14 mouse cellular contexts compared by ENCODE assay signal in genomic region chr6:148116907-148117306, GRCm38 (mm10).
"Had no signal": no experiment of that assay in that cellular context is flagged by ENCODE, and none has a peak within 500 bp of the region (broad histone marks: within the 10 kb centered on the region; RNA-seq: fewer than 3 reads in every experiment).

No protein-coding gene starts in this region.

- ATAC-seq: hindbrain, postnatal 0 days; midbrain, embryonic 16.5 days had no signal

- H3K36me3 ChIP-seq: limb, embryonic 13.5 days; midbrain, embryonic 12.5 days; neural tube, embryonic 13.5 days had no signal

- H3K4me3 ChIP-seq: layer of hippocampus, adult 2 months; limb, embryonic 13.5 days; midbrain, embryonic 12.5 days; neural tube, embryonic 13.5 days had no signal

- H3K4me1 ChIP-seq: limb, embryonic 13.5 days; midbrain, embryonic 12.5 days; neural tube, embryonic 13.5 days had no signal

- H3K27ac ChIP-seq: hindbrain, postnatal 0 days; kidney, postnatal 0 days; layer of hippocampus, adult 2 months; limb, embryonic 13.5 days; liver, embryonic 14.5 days; midbrain, embryonic 12.5 days; neural tube, embryonic 13.5 days had no signal

- DNase-seq: left cerebral cortex, postnatal 4 days; retina, postnatal 1 day; right cerebral cortex, postnatal 4 days; spleen, adult 18-20 months; thymus, adult 18-20 months; thymus, postnatal 14 days had no signal

- H3K27me3 ChIP-seq: limb, embryonic 13.5 days; midbrain, embryonic 12.5 days; neural tube, embryonic 13.5 days had no signal

- H3K9ac ChIP-seq: limb, embryonic 13.5 days; liver, embryonic 14.5 days; midbrain, embryonic 12.5 days; neural tube, embryonic 13.5 days had no signal

- H3K9me3 ChIP-seq: limb, embryonic 13.5 days; midbrain, embryonic 12.5 days; neural tube, embryonic 13.5 days had no signal

- H3K4me2 ChIP-seq: limb, embryonic 13.5 days; midbrain, embryonic 12.5 days; neural tube, embryonic 13.5 days had no signal
